Mouse (Mus musculus) brain, embryonic 14.5 days (tissue): ENCODE measurements at regions not wholly inside any gene's neighbourhood (a gene's known extent, or its start where the extent isn't known, plus 50 kb on each side); places are given as distances from the start of the nearest gene placed in this dataset.

Experiments used
- CTCF ChIP-seq: fragments of 200-500 bp; IDR thresholded peaks from 2 replicates; pipeline ENCODE4 v1.5.1; 2012; ENCODE audit warnings: inconsistent platforms, mild to moderate bottlenecking, moderate library complexity, borderline replicate concordance; ENCODE audit not compliant: insufficient read depth, insufficient read length; ENCODE audit errors: extremely low read depth
- POLR2A ChIP-seq: fragments of 200-500 bp; IDR thresholded peaks from 2 replicates; pipeline ENCODE4 v1.6.1; 2012; ENCODE audit warnings: mild to moderate bottlenecking, inconsistent platforms, borderline replicate concordance; ENCODE audit not compliant: poor library complexity, insufficient read depth, insufficient read length, severe bottlenecking; ENCODE audit errors: extremely low read depth

DNA sequence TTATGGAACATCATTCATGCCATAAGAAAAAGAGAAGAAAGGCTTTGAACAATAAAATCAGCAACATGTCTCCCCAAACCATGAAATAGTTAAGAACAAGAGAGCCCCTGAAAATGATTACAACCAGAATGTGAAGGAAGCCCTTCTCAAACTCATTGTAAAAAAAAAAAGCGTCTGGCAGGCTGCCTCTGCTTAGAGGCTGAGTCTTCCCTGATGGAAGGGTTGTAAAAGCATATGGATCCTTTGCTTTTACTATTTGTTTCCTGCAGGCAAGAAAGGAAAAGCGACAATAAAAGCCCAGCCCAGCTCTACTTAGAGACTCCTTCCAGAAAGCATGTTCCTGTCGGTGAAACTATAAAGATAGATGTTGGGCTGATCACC is 461.2 kb upstream of the Cited2 start:
- no peak for TF ChIP-seq CTCF
- TF ChIP-seq POLR2A = no peak
